Mouse (Mus musculus) neural tube, embryonic 11.5 days (tissue): ENCODE results near the gene Palld. TPM values are rescaled to one million over a fixed set of nuclear protein-coding genes. Genes with fewer than 3 reads are reported as not detected.

Source experiments
- ATAC-seq: fragments of 200-750 bp; cut with Nextera tagmentation; 2 replicates; pipeline ENCODE4 v1.8.0; 2017; ENCODE audit warnings: moderate number of reproducible peaks, mild to moderate bottlenecking, moderate TSS enrichment, moderate library complexity; ENCODE audit not compliant: insufficient read depth, low FRiP score, low TSS enrichment
- DNase-seq: peaks from one replicate; pipeline ENCODE4 v3.0.0-alpha.2; 2015; ENCODE audit warnings: low spot score
- H3K27ac ChIP-seq: fragments of 300-500 bp; sonication (generic); 2 replicates; pipeline ENCODE4 v1.5.1; 2014; ENCODE audit warnings: low read depth, mild to moderate bottlenecking, low read length
- H3K27me3 ChIP-seq: fragments of 300-500 bp; sonication (generic); 2 replicates; pipeline ENCODE4 v1.6.1; 2014; ENCODE audit warnings: mild to moderate bottlenecking, low read length, mixed read lengths; ENCODE audit not compliant: control insufficient read depth, insufficient read depth
- H3K36me3 ChIP-seq: fragments of 300-500 bp; sonication (generic); 2 replicates; pipeline ENCODE4 v1.6.1; 2014; ENCODE audit warnings: mild to moderate bottlenecking, low read length, moderate library complexity, mixed read lengths; ENCODE audit not compliant: control insufficient read depth, insufficient read depth
- H3K4me1 ChIP-seq: fragments of 300-500 bp; sonication (generic); 2 replicates; pipeline ENCODE4 v1.6.1; 2014; ENCODE audit warnings: low read length, mixed read lengths; ENCODE audit not compliant: control insufficient read depth, insufficient read depth
- H3K4me2 ChIP-seq: fragments of 300-500 bp; sonication (generic); 2 replicates; pipeline ENCODE4 v1.6.1; 2014; ENCODE audit warnings: low read depth, mild to moderate bottlenecking, moderate library complexity
- H3K4me3 ChIP-seq: fragments of 300-500 bp; sonication (generic); 2 replicates; pipeline ENCODE4 v1.5.1; 2014; ENCODE audit warnings: low read depth, low read length
- H3K9ac ChIP-seq: fragments of 300-500 bp; sonication (generic); 2 replicates; pipeline ENCODE4 v1.6.1; 2014; ENCODE audit warnings: mild to moderate bottlenecking, low read length
- H3K9me3 ChIP-seq: fragments of 300-500 bp; sonication (generic); 2 replicates; pipeline ENCODE4 v1.6.1; 2016; ENCODE audit warnings: low read length; ENCODE audit not compliant: control insufficient read depth
- WGBS: fragments of 180-500 bp; shearing (Covaris S2); extraction: QIAGEN DNeasy Blood & Tissue Kit; methylation state at CpG from one replicate; pipeline ENCODE4 v1.1.7; 2014; 5-methylcytosine and 5-hydroxymethylcytosine counted together
- polyA plus RNA-seq: library from polyadenylated mRNA; unstranded; fragments of >200 nt; fragmentation: Nextera tagmentation; extraction: Ambion mirVana; gene quantifications from 2 replicates; pipeline ENCODE4 v1.2.1, GENCODE M21; 2014

Gene Palld
- polyA plus RNA-seq, 1 experiment from 2014 or later = 54.7 TPM

GRCm38 (mm10) chr8:61587731-61588130 lies 314.8 kb downstream of the Palld start:
- Histone ChIP-seq H3K4me2 (no peak overlapping the region), H3K4me3 (no peak overlapping the region), H3K9ac (no peak overlapping the region), H3K9me3 (no peaks in the 10 kb centered on the region), H3K36me3 (no peaks in the 10 kb centered on the region), H3K27ac (no peak overlapping the region), H3K4me1 (peaks cover 3% of the 10 kb centered on the region), H3K27me3 (no peaks in the 10 kb centered on the region)
- DNase-seq (no peak), ATAC-seq (no peak)
- WGBS = 84% methylated on average over 3 of the region's 3 CpGs

- no peak for DNase-seq
- WGBS = 88% methylated on average over 3 of the region's 3 CpGs
- Histone ChIP-seq H3K36me3 (no peaks in the 10 kb centered on the region), H3K9me3 (no peaks in the 10 kb centered on the region), H3K4me3 (no peak overlapping the region), H3K27me3 (no peaks in the 10 kb centered on the region), H3K4me1 (no peaks in the 10 kb centered on the region), H3K4me2 (no peak overlapping the region), H3K9ac (no peak overlapping the region), H3K27ac (no peak overlapping the region)
- no peak for ATAC-seq
Observed at GRCm38 (mm10) chr8:61586529-61586928, 316.0 kb downstream of the Palld start.

- Histone ChIP-seq H3K9ac (no peak overlapping the region), H3K36me3 (no peaks in the 10 kb centered on the region), H3K27me3 (no peaks in the 10 kb centered on the region), H3K4me3 (no peak overlapping the region), H3K4me1 (no peaks in the 10 kb centered on the region), H3K9me3 (no peaks in the 10 kb centered on the region), H3K27ac (no peak overlapping the region), H3K4me2 (no peak overlapping the region)
- no peak for ATAC-seq
- no peak for DNase-seq
- 75% methylated on average over 3 of the region's 3 CpGs for WGBS
Observed at GRCm38 (mm10) chr8:61585746-61586145, 316.7 kb downstream of the Palld start.

GRCm38 (mm10) chr8:61584714-61585383 lies 317.6 kb downstream of the Palld start:
- Histone ChIP-seq H3K27ac (no peak overlapping the region), H3K4me2 (no peak overlapping the region), H3K9me3 (no peaks in the 10 kb centered on the region), H3K4me3 (no peak overlapping the region), H3K9ac (no peak overlapping the region), H3K36me3 (no peaks in the 10 kb centered on the region), H3K4me1 (no peaks in the 10 kb centered on the region), H3K27me3 (no peaks in the 10 kb centered on the region)
- DNase-seq = no peak
- ATAC-seq = no peak
- 81% methylated on average over 5 of the region's 5 CpGs for WGBS

GRCm38 (mm10) chr8:61582547-61582946 lies 319.9 kb downstream of the Palld start:
- Histone ChIP-seq H3K27ac (no peak overlapping the region), H3K36me3 (no peaks in the 10 kb centered on the region), H3K4me1 (no peaks in the 10 kb centered on the region), H3K4me3 (no peak overlapping the region), H3K9ac (no peak overlapping the region), H3K4me2 (no peak overlapping the region), H3K9me3 (no peaks in the 10 kb centered on the region), H3K27me3 (no peaks in the 10 kb centered on the region)
- ATAC-seq = no peak
- DNase-seq = no peak
- WGBS = 88% methylated on average over 8 of the region's 8 CpGs

- H3K36me3 ChIP-seq = no peaks in the 10 kb centered on the region
- DNase-seq (no peak), ATAC-seq (no peak)
- no peaks in the 10 kb centered on the region for H3K9me3 ChIP-seq
- H3K4me2 ChIP-seq = no peak overlapping the region
- no peak overlapping the region for H3K9ac ChIP-seq
- no peaks in the 10 kb centered on the region for H3K4me1 ChIP-seq
- no peaks in the 10 kb centered on the region for H3K27me3 ChIP-seq
- H3K4me3 ChIP-seq = no peak overlapping the region
- H3K27ac ChIP-seq = no peak overlapping the region
- 85% methylated on average over 5 of the region's 5 CpGs for WGBS
Observed at GRCm38 (mm10) chr8:61581259-61581658, 321.2 kb downstream of the Palld start.

- H3K27ac ChIP-seq = no peak overlapping the region
- no peaks in the 10 kb centered on the region for H3K36me3 ChIP-seq
- H3K4me1 ChIP-seq = no peaks in the 10 kb centered on the region
- 83% methylated on average over 4 of the region's 4 CpGs for WGBS
- no peaks in the 10 kb centered on the region for H3K9me3 ChIP-seq
- H3K4me3 ChIP-seq = no peak overlapping the region
- ATAC-seq = no peak
- no peak for DNase-seq
- H3K9ac ChIP-seq = no peak overlapping the region
- H3K4me2 ChIP-seq = no peak overlapping the region
- no peaks in the 10 kb centered on the region for H3K27me3 ChIP-seq
Observed at GRCm38 (mm10) chr8:61579831-61580230, 322.7 kb downstream of the Palld start.

- H3K9ac ChIP-seq = no peak overlapping the region
- no peaks in the 10 kb centered on the region for H3K36me3 ChIP-seq
- H3K4me3 ChIP-seq = no peak overlapping the region
- no peaks in the 10 kb centered on the region for H3K9me3 ChIP-seq
- ATAC-seq = no peak
- no peak overlapping the region for H3K27ac ChIP-seq
- WGBS = 89% methylated on average over 6 of the region's 6 CpGs
- no peaks in the 10 kb centered on the region for H3K4me1 ChIP-seq
- H3K27me3 ChIP-seq = no peaks in the 10 kb centered on the region
- H3K4me2 ChIP-seq = no peak overlapping the region
- no peak for DNase-seq
Observed at GRCm38 (mm10) chr8:61578754-61579153, 323.7 kb downstream of the Palld start.

- ATAC-seq (no peak), DNase-seq (no peak)
- H3K27ac ChIP-seq = no peak overlapping the region
- 61% methylated on average over 4 of the region's 4 CpGs for WGBS
- H3K4me1 ChIP-seq = no peaks in the 10 kb centered on the region
- H3K36me3 ChIP-seq = no peaks in the 10 kb centered on the region
- no peak overlapping the region for H3K4me2 ChIP-seq
- H3K9ac ChIP-seq = no peak overlapping the region
- H3K27me3 ChIP-seq = no peaks in the 10 kb centered on the region
- no peaks in the 10 kb centered on the region for H3K9me3 ChIP-seq
- H3K4me3 ChIP-seq = no peak overlapping the region
Observed at GRCm38 (mm10) chr8:61575096-61575653, 327.3 kb downstream of the Palld start.
